Mouse (Mus musculus) intestine, embryonic 16.5 days (tissue): Measurements from ENCODE around the gene Mmp9. TPM values are rescaled to one million over a fixed set of nuclear protein-coding genes. Genes with fewer than 3 reads are reported as not detected.

ENCODE experiments used
- ATAC-seq: fragments of 200-750 bp; cut with Nextera tagmentation; 2 replicates; pipeline ENCODE4 v1.8.0; 2017; ENCODE audit warnings: moderate TSS enrichment, moderate library complexity
- H3K27ac ChIP-seq: fragments of 300-500 bp; sonication (generic); 2 replicates; pipeline ENCODE4 v1.5.1; 2014; ENCODE audit warnings: mild to moderate bottlenecking, low read length
- H3K27me3 ChIP-seq: fragments of 300-500 bp; sonication (generic); replicated peaks from 2 replicates; pipeline ENCODE4 v1.6.1; 2014; ENCODE audit warnings: low read length, control low read depth, mixed read lengths; ENCODE audit not compliant: control insufficient read depth, insufficient read depth
- H3K36me3 ChIP-seq: fragments of 300-500 bp; sonication (generic); 2 replicates; pipeline ENCODE4 v1.6.1; 2014; ENCODE audit warnings: low read length, control low read depth; ENCODE audit not compliant: control insufficient read depth, insufficient read depth
- H3K4me1 ChIP-seq: fragments of 300-500 bp; sonication (generic); 2 replicates; pipeline ENCODE4 v1.6.1; 2014; ENCODE audit warnings: low read length, control low read depth, mixed read lengths; ENCODE audit not compliant: control insufficient read depth, insufficient read depth
- H3K4me2 ChIP-seq: fragments of 300-500 bp; sonication (generic); 2 replicates; pipeline ENCODE4 v1.6.1; 2014; ENCODE audit warnings: low read depth, low read length, control low read depth
- H3K4me3 ChIP-seq: fragments of 300-500 bp; sonication (generic); 2 replicates; pipeline ENCODE4 v1.5.1; 2014; ENCODE audit warnings: mild to moderate bottlenecking, low read length
- H3K9ac ChIP-seq: fragments of 300-500 bp; sonication (generic); 2 replicates; pipeline ENCODE4 v1.6.1; 2014; ENCODE audit warnings: low read depth, low read length
- H3K9me3 ChIP-seq: fragments of 300-500 bp; sonication (generic); 2 replicates; pipeline ENCODE4 v1.6.1; 2016; ENCODE audit warnings: low read length, control low read depth; ENCODE audit not compliant: control insufficient read depth
- WGBS: fragments of 180-500 bp; shearing (Covaris S2); extraction: QIAGEN DNeasy Blood & Tissue Kit; methylation state at CpG from one replicate; pipeline ENCODE4 v1.1.7; 2014; 5-methylcytosine and 5-hydroxymethylcytosine counted together
- polyA plus RNA-seq: library from polyadenylated mRNA; unstranded; fragments of >200 nt; fragmentation: Nextera tagmentation; extraction: Ambion mirVana; gene quantifications from 2 replicates; pipeline ENCODE4 v1.2.1, GENCODE M21; 2015

The Mmp9 gene
- polyA plus RNA-seq, 1 experiment from 2014 or later = 7.6 TPM

DNA sequence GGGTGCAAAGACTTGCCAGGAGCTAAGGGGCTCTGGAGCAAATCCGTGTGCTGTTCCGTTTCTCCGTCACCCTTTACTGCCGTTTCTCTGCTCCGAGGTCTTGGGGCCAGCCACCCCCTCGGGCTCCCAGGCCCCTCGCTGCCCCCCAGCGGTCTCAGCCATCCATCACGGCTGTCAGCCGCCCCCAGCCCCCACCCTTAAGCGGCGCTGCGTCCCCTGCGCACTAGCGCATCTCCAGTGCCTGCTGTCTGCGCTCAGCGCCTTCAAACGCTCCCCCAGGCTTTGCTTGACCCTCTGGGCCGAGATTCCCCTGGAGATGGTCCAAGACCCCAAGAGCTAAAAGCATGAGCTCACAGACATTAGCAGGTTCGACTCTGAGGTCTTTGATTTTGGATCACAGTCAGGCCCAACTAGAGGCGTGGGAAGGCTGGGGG is 28.8 kb downstream of the Mmp9 start:
- Histone ChIP-seq H3K4me2 (no peak overlapping the region), H3K4me3 (no peak overlapping the region), H3K36me3 (no peaks in the 10 kb centered on the region), H3K4me1 (peaks cover 7% of the 10 kb centered on the region), H3K9me3 (no peaks in the 10 kb centered on the region), H3K27me3 (peaks cover 66% of the 10 kb centered on the region), H3K27ac (no peak overlapping the region), H3K9ac (no peak overlapping the region)
- 5% methylated on average over 21 of the region's 21 CpGs for WGBS
- ATAC-seq = no peak

DNA sequence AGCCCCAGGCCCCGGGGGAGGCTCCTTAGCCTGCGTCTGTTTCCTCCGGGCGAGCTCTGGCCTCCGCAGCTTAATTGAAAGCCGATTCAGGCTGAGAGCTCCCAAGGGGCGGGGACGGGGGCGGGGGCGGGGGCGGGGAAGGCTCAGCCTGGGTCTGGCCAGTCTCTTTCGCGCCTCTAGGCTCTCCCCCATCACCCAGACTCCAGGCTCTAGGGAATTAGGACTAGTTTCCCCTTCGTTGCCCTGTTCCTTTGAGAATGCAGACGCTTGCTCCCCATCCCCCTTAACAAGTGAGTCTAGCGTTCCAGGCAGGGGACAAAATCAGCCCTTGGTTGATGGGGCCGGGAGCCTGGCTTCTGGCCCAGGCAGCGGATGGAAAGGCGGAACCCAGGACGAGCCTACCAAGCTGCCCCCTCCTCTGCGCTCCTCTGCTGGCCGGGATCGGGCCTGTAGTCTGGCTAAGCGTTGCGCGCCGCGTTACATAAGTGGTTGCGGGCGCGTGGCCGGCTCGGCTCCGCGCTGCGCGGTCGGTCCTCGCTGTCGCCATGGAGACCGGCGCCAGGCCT is 30.1 kb downstream of the Mmp9 start:
- Histone ChIP-seq H3K9me3 (no peaks in the 10 kb centered on the region), H3K9ac (no peak overlapping the region), H3K4me3 (no peak overlapping the region; the same call in 1 of the 2 replicates), H3K27ac (no peak overlapping the region), H3K4me2 (peak overlapping the region; percentile 25; the same call in 1 of the 2 replicates), H3K4me1 (peaks cover 7% of the 10 kb centered on the region), H3K27me3 (peaks cover 65% of the 10 kb centered on the region), H3K36me3 (no peaks in the 10 kb centered on the region)
- WGBS = 2% methylated on average over 42 of the region's 42 CpGs
- ATAC-seq = peak; percentile 23; the same call in 1 of the 2 replicates

DNA sequence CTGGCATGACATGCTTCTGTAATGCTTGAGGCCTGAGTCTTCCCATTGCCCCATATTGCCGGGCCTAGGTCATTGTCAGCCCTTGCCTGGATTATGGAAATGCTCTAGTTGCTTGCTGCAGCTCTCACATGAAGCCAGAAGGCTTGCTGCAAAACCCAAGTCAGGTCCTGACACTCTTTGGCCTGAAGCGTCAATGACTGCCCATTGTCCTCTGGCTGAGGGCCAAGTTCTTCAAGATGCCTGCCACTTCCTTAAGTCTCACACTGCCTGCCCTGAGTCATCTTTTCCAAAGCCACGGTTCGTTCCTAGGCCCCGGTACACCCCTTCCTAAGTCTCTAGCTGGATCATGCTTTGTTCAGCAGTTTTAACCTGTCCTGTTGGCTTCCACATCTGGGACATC is 32.1 kb downstream of the Mmp9 start:
- Histone ChIP-seq H3K27me3 (peaks cover 50% of the 10 kb centered on the region), H3K4me2 (no peak overlapping the region), H3K36me3 (no peaks in the 10 kb centered on the region), H3K9me3 (no peaks in the 10 kb centered on the region), H3K27ac (no peak overlapping the region), H3K4me1 (peaks cover 7% of the 10 kb centered on the region), H3K4me3 (no peak overlapping the region), H3K9ac (no peak overlapping the region)
- ATAC-seq = no peak
- WGBS = 65% methylated on average over 5 of the region's 5 CpGs

DNA sequence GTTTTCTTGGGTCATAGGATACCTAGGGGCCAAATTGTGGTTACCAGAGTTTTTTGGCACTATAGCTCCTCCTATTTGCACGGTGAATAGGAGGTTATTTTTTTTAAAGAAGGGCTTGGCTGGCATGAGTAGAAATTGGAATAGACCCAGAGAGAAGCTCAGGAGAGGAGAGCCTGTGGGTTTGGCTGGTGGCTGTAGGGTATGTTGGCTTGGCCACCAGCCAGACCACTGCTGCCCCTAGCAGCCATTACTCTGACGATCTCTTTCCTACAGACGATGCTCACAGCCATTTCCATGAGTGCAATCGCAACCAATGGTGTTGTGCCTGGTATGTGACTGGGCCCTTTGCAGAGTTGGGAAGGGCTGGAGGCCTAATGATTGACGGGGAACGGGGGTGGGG is 35.0 kb downstream of the Mmp9 start:
- Histone ChIP-seq H3K4me1 (no peaks in the 10 kb centered on the region), H3K27ac (no peak overlapping the region), H3K9ac (no peak overlapping the region), H3K4me3 (no peak overlapping the region), H3K9me3 (no peaks in the 10 kb centered on the region), H3K36me3 (no peaks in the 10 kb centered on the region), H3K27me3 (peaks cover 21% of the 10 kb centered on the region), H3K4me2 (no peak overlapping the region)
- WGBS = 83% methylated on average over 6 of the region's 6 CpGs
- ATAC-seq = no peak

DNA sequence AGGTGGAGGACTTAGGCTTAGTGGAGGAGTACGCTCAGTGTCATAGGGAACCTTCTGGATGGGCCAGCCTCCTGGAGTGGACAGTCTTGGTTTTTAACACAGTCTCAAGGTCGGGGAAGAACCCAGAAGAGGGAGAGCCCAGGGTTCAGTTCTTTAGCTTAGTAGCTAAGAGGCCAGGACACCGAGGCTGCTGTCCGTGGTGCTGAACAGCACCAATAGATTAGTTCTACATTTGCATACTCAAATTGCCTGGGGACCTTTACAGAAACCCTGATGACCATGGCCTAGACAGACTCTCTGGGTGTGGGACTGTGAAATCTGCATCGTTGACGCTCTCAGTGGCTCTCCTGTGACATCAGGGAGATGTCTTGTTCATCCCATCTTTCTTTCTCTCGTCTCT is 39.2 kb downstream of the Mmp9 start:
- no peak overlapping the region for H3K9ac ChIP-seq
- WGBS = 28% methylated on average over 7 of the region's 7 CpGs
- no peak overlapping the region for H3K4me3 ChIP-seq
- H3K4me2 ChIP-seq = no peak overlapping the region
- no peaks in the 10 kb centered on the region for H3K4me1 ChIP-seq
- H3K27me3 ChIP-seq = no peaks in the 10 kb centered on the region
- no peak for ATAC-seq
- H3K9me3 ChIP-seq = no peaks in the 10 kb centered on the region
- no peak overlapping the region for H3K27ac ChIP-seq
- H3K36me3 ChIP-seq = no peaks in the 10 kb centered on the region

DNA sequence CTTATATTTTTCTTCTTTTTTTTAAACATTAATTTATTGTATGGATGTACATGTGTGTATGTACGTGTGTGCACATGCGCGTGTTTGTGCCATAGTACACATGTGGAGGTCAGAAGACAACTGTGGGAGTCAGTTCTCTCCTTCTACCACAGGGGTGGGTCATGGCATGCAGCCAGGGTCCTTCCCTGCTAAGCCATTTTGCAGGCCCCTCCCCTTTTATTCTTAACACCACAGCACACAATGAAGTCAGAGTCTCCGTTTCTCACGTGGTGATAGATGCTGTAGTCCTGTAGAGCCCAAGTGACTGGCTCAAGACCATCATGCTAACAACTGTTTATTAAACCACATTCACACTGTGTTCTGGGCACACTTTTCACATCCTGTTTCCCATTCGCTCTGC is 45.4 kb downstream of the Mmp9 start:
- no peak overlapping the region for H3K4me3 ChIP-seq
- H3K9me3 ChIP-seq = no peaks in the 10 kb centered on the region
- no peaks in the 10 kb centered on the region for H3K4me1 ChIP-seq
- no peaks in the 10 kb centered on the region for H3K27me3 ChIP-seq
- no peak overlapping the region for H3K27ac ChIP-seq
- 75% methylated on average over 6 of the region's 6 CpGs for WGBS
- no peak overlapping the region for H3K9ac ChIP-seq
- no peaks in the 10 kb centered on the region for H3K36me3 ChIP-seq
- no peak overlapping the region for H3K4me2 ChIP-seq
- no peak for ATAC-seq

DNA sequence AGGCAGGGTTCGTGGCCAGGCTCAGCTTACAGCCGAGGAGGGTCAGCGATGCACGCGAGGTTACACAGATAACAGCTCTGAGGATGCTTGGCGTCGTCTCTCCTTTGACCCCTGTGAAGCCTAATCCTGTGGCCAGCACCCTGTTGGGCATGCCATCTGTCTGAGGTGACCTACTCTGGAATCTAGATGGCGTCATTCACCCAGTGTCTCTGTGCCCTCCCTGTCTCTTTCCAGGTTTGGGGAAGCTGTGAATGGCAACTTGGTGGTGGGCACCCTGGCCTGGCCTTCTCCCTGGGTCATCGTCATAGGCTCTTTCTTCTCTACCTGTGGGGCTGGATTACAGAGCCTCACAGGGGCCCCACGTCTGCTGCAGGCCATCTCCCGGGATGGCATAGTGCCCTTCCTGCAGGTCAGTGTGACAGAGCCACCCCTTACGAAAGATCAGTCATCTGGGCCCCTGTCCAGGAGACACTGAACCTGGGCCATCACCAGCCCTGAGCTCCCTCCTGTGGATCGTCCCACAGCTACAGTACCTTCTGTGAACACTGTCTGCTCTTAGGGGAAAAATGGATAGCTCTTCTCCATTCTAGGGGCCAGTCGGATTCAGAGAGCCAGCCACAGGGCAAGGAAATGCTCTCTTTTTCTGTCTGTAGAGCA is 45.9 kb downstream of the Mmp9 start:
- WGBS = 69% methylated on average over 14 of the region's 14 CpGs
- H3K4me2 ChIP-seq = no peak overlapping the region
- H3K27me3 ChIP-seq = no peaks in the 10 kb centered on the region
- no peaks in the 10 kb centered on the region for H3K36me3 ChIP-seq
- no peak overlapping the region for H3K4me3 ChIP-seq
- H3K9me3 ChIP-seq = no peaks in the 10 kb centered on the region
- no peak for ATAC-seq
- H3K27ac ChIP-seq = no peak overlapping the region
- no peak overlapping the region for H3K9ac ChIP-seq
- no peaks in the 10 kb centered on the region for H3K4me1 ChIP-seq

DNA sequence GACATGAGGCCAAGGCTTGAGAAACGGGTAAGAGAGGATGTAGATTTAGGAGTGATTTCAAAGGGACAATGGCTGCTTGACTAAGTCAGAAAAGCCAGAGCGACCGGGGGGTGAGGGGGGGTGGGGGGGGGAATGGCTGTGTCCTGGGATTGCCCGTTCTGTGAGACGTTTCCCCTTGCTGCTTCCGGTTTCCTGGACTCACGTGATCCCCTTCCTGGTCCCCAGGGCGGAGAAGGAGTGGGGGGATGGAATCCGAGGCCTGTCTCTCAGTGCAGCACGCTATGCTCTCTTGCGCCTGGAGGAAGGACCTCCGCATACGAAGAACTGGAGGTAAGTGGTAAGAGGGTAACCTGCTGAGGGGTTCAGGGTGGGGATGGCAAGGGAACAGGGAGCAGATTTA is 48.2 kb downstream of the Mmp9 start:
- Histone ChIP-seq H3K27ac (no peak overlapping the region), H3K36me3 (no peaks in the 10 kb centered on the region), H3K9me3 (no peaks in the 10 kb centered on the region), H3K4me2 (no peak overlapping the region), H3K9ac (no peak overlapping the region), H3K4me1 (no peaks in the 10 kb centered on the region), H3K27me3 (no peaks in the 10 kb centered on the region), H3K4me3 (no peak overlapping the region)
- WGBS = 66% methylated on average over 13 of the region's 13 CpGs
- no peak for ATAC-seq

DNA sequence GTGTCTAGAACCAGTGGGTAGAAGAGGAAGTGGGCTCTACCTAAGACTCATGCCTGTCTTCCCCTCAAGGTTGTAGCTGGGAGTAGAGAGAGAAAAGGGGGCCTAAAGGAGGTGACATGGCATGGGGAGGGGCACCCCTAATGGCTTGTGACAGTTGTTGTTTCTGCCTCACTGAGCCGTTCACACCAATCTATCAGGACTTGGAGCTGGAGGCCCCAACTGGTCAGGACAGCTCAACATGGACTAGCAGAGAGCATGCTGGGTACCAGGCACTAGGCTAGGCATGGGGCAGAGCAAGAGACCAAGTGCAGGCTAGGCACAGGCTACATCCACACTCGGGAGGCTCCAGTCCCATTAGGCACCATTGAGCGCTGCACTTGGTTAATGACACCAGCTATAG is 50.5 kb downstream of the Mmp9 start:
- H3K4me3 ChIP-seq = no peak overlapping the region
- H3K27me3 ChIP-seq = no peaks in the 10 kb centered on the region; the same call in 1 of the 2 replicates
- no peak for ATAC-seq
- H3K9me3 ChIP-seq = no peaks in the 10 kb centered on the region
- no peaks in the 10 kb centered on the region for H3K36me3 ChIP-seq
- no peak overlapping the region for H3K9ac ChIP-seq
- no peaks in the 10 kb centered on the region for H3K4me1 ChIP-seq
- WGBS = 83% methylated on average over 3 of the region's 3 CpGs
- H3K4me2 ChIP-seq = no peak overlapping the region
- H3K27ac ChIP-seq = no peak overlapping the region

DNA sequence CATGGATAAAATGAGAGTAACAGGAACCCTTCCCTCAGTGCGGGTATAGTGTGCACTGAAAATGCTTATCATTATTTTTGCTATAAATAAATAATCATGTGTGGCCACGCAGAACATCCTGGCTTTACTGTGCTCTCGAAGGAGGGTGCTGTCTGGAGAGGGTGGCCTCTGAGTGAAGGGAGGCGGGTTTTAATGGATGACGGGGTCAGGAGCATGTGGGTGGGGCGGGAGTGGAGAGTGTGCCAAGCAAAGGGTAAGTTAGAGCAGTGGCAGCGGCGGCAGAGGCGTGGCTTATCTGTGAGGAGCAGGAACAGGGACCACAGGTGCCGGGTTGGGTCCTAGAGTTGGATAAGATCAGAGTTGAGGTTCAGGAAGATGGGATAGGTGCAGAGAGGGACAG is 51.2 kb downstream of the Mmp9 start:
- H3K4me2 ChIP-seq = no peak overlapping the region
- H3K27ac ChIP-seq = no peak overlapping the region

More for the DNA sequence above, 51.2 kb downstream of the Mmp9 start:
- H3K4me1 ChIP-seq = no peaks in the 10 kb centered on the region
- 25% methylated on average over 10 of the region's 10 CpGs for WGBS
- H3K27me3 ChIP-seq = peaks cover 4% of the 10 kb centered on the region
- no peak overlapping the region for H3K9ac ChIP-seq
- H3K36me3 ChIP-seq = no peaks in the 10 kb centered on the region
- no peaks in the 10 kb centered on the region for H3K9me3 ChIP-seq
- H3K4me3 ChIP-seq = no peak overlapping the region
- ATAC-seq = no peak
